Mouse (Mus musculus) embryo, embryonic 11 days (tissue): ENCODE measurements around the gene Gtf3c5.

Experiments used
- DNase-seq: peaks from one replicate; pipeline ENCODE4 v3.0.0-alpha.2; 2015

Gene Gtf3c5

DNA sequence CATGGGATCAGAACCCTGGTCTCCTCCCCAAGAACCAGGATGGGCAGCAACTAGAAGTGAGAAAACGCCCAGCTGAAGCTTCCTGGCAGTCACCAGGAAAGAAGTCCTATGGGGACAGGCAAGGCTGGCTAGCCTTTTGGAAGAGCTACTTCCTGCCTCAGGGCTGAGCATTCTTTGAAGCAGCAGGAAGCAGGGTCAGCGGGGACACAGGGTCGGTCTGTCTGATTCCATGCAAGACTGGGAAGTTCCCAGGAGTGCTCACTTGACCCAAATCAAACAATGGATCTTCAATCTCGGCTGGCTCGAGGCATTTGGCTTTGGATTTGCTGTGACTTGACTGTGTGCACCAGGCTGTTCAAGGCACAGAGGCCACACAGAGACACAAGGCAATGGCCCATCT, 17.0 kb downstream of the Gtf3c5 start:
- DNase-seq = peak; percentile 12

DNA sequence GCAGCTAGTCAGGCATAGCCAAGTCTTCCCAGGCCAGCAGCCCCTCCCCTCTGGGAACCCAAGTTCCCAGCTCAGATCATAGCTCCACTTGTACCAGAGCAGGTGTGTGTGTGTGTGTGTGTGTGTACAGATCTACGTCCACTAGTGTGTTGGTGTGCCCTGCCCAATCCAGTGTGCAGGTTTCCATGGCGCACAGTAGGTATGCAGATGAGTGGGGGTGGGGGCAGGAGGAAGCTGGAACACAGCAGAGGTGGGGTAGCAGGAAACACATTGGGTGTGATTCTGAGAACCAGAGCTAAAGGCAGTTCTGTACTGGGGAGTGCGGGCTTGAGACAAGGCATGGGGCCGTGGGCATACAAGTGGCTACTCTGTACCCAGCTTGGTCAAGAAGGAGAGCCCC, 19.2 kb downstream of the Gtf3c5 start:
- no peak for DNase-seq

DNA sequence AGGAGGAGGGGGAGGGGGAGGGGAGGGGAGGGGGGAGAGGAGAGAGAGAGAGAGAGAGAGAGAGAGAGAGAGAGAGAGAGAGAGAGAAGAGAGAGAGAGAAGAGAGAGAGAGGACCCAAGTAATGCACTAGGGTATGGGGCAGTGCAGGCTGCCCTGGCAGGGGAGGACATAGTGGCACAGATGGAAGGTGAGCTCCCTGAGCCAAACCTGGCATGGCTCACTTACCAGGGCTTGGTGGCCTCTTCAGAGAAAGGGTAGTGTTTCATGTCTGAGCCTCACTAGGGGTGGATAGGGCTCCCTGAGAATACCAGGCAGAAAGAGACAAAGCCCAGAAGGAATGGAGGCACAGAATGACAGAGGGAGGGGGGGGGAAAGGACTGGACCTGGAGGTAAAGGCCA, 19.7 kb downstream of the Gtf3c5 start:
- DNase-seq = no peak

DNA sequence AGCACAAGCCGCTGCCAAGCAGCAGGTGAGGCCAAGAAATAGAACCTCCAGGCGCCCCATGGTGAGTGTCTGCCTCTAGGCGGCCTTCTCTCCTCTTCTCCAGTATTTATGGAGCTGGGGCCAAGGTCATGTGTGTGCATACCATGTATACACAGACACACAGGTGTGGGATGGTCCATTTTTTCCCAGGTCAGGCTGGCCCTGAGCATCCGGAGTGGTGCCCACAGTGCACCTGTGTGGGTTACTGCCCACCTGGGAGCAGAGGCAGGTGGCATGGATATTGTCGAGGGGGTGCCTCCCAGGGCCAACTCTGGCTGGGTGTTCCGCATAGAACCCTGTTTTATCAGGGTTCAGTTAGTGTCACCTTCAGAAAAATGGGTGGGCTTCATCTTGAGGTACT, 20.2 kb downstream of the Gtf3c5 start, which contains the start of gene Cel:
Gene Cel, minus strand, starts transcription at position 101 of the 400 bp plus-strand sequence.
- no peak for DNase-seq

DNA sequence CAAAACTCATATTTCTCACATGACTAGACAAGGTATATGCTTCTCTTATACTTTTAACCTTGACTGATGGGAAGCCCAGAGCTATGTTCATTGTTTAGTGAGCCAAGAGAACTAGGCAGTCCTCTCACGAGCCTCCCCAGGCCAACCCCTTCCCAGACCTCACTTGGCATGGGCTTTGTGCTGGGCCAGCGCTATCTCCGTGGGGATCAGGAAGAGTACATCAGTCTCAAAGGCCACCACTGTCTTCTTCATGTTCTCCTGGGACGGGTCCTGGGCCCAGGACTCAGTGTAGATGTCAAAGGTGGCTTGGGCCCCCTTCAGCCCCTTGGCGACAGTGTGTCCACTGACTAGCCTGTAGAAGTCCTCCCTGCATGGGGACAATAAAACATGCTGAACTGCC, 26.1 kb downstream of the Gtf3c5 start:
- no peak for DNase-seq

DNA sequence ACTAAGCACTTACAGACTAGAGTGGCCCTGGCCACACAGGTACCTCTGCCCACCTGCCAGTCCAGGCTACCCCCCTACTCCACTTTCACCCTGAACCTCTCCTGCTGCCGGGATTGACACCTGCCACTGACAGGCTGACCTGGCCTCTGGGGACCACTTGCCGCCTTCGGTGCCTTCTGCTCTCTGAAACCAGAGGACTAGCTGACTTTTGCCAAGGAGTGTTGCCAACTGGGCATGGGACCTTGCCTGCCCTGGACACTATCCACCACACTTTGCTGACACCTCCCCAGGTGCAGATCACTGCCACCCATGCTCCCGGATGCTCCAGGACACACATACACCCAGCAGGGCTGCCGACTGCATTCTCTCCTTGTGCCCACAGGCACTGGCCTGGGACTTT, 31.2 kb downstream of the Gtf3c5 start:
- DNase-seq = no peak

DNA sequence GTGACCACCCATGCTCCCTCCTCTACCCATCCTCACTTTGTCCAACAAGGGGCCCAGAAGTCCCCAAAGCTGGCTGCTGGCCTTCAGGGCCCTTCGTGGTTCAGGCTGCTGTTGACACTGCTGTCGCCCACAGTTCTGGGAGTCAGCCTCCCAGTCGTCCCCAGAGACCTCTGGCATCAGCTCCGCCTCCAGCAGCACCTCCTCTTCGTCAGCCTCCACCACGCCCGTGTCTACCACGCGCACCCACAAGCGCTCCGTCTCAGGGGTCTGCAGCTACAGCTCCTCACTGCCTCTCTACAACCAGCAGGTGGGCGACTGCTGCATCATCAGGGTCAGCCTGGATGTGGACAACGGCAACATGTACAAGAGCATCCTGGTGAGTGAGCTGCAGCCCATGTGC, 34.4 kb downstream of the Gtf3c5 start:
- no peak for DNase-seq

DNA sequence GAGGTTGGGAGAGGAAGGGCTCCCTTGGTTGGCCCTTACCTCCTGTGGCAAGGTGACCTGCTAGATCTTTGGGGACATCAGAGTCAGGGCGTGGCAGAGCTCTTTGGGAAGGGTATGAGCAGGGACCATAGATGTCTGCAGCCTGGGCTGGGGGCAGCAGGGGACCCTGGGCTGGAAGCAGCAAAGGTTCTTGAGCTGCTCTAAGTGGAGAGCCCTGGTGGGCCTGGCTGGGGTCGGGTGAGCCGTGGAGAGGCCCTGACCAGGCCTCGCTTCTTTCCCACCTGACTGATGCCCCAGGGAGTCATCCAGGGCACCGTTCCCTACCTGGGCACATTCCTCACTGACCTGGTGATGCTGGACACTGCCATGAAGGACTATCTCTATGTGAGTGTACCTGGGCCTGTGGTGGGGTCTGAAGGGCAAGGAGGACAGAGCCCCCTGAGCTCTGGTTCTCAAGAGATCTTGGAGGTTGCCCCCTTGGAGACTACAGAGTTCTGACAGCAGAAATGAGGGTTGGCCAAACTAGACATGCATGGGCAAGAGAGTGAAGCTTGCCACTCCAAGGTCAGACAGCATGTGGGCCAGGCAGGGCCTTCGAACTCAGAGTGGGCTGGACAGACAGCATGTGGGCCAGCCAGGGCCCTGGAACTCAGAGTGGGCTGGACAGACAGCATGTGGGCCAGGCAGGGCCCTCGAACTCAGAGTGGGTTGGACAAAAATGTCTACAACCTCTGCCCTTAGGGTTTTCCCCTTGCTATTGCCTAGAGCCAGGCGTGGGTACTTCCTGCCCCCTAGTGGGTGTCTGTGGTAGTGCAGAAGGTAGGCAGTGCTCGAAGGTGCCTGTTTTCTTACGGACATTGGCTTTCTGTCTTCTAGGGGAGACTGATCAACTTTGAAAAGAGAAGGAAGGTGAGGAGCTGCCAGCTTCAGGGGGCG, 36.0 kb downstream of the Gtf3c5 start:
- peak; percentile 79 for DNase-seq

DNA sequence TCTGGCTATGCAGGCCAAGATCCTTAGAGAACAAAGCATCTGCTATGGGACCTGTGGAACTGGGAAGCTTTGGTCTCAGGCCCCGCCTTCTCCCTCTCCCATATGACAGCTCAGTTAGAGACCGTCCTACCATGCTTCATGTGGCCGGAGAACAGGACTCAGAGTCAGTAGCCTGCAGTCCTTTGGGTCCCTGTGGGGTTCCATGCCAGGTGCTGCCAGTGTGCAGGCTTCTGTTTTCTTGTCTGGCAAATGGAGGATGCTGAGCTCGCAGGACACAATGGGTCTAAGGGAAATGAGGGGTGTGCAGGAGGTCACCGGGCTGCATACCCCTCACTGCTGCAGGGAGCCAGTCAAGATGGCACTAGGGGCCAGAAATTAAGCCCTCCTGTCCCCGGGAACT, 37.0 kb downstream of the Gtf3c5 start:
- no peak for DNase-seq

DNA sequence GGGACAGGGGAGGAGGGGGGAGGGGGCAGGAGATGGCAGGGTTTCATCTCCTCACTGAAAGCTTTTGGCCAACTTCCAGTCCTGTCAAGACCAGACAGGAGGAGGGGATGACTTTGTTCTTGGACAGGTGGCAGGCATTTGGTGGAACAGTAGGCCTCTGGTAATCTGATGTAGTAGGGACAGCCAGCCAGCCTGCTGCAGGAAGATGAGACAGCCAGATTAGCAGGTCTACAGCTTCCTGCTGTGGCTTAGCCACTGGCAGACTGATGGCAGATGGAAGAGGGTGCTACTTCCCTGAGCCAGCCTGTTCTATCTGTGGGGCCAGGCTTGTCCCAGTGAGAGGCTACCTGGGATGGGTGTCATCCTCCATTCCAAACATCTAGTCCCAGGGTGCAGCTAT, 37.6 kb downstream of the Gtf3c5 start:
- no peak for DNase-seq

DNA sequence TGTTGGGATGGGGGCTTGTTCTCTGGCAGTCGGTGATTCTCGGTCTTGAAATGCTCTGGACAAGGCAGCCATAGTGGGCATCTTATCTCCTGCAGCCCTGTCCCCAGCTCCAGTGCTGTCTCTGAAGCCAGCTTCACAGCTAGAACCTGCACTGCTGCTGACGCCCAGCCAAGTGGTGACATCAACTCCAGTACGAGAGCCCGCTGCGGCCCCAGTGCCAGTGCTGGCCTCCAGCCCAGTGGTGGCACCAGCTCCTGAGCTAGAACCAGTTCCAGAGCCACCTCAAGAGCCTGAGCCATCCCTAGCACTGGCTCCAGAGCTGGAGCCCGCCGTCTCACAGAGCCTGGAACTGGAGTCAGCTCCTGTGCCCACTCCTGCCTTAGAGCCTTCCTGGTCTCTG, 39.7 kb downstream of the Gtf3c5 start:
- no peak for DNase-seq

DNA sequence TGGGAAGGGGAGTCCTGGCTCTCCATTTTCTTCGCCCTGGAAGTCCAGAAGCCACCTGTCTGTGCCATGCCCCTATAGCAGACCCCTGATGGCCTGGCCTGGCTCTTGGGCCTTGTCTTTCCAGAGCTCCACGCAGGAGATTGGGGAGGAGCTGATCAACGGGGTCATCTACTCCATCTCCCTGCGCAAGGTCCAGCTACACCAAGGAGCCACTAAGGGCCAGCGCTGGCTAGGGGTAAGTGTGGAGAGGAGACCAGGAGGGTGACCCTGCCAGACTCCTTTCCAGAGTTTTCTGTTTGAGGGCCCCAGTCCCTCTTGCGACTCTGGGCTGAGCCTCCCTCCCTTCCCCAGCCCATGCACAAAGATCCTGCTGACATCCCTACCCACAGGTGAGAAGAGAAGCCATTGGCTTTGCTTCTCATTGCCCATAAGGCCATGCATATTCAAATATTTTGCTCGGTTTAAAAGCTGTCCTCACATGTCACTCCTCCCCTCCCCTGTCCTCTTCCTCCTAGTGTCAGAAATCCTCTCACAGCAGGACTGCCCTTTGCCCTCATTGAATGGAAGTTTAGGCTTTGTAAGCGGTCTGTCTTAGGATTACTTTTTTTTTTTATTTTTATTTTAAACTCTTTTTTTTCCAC, 42.8 kb downstream of the Gtf3c5 start:
- no peak for DNase-seq

DNA sequence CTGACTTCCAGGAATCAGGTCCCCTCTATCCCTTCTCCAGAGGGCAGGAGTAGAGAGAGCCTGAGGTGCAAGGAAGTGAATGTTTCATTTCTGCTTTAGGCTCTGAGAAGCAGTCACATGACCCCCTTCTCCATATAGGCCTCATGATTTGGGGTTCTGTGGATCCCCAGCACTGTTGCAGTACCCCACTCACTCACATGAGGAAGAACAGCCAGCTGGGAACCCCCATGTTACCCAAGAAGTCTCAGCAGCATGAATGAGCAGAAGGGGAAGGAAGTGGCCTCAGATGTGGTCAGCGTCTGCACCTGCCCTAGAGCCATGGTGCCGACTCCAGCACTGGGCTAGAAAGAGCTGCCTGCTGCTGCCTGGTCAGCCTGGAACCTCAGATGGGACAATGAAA, 43.6 kb downstream of the Gtf3c5 start:
- no peak for DNase-seq

DNA sequence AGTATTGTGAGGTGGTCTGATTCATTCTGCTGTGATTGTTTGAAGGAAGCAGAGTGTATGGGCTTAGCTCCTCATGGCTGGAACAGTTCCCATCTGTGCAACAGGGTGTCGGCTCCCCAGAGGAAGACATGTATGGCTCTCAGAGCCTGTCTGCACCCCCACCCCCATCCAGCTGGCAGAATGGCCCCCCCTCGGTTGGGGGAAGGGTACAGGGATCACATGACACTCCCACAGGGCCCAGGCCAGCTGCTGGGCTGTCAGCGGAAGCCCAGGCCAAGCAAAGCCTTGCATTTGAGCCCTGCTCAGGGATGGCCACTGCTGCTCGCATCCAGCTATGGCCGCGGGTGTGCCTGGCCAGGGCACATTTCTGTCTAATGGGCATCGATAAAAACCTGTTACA, 44.3 kb downstream of the Gtf3c5 start:
- DNase-seq = peak; percentile 75

DNA sequence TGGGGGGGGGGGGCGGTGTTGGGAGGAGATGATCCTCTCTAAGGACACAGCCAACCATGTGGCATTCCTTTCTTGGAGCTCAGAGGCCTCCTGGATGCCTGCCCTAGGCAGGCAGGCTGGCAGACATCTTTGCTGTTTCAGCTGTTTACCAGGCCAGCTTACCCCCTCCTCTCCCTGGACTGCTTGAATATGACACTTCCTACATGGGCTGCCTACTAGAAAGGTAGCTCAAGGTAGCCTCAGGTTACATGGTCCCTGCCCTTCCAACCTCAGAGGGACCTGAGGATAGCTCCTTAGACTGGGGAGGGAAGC, 44.8 kb downstream of the Gtf3c5 start:
- DNase-seq = peak; percentile 24

DNA sequence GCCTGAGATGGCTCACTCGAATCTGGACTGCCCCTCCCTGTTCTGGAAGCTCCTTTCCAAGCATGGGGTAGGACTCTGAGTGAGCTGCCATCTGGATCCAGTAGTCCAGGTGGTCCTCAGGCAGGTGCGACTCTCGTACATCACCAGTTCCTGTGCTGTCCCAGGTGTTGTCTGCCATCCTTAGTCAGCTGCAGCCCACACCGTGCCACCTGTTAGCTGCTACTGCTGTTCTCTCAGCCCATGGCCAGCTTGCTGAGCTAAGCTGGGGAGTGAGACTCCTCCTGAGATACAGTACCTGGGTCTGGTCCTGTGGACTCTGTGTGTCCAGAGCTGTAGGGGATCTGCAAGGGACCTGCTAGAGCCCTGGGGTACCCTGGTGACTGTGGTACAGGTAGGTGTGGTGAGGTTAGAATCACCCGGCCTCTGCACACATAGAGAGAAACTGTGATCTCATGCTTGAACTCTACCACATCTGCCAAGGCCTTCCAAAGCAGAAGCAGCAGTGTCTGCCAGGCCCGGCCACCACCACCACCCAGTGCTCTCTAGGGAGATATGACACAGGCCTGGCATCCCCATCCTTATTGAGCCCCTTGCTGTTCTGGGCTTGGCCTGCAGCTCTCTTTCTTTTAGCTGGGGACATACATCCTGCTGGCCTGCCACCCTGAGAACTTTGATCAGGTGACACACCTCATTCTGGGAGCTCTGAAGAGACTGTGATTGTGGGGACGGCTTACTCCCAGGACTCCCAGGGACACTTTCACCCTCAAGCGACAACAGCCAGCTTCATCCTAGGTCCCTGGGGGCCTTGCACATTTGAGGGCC, 45.3 kb downstream of the Gtf3c5 start:
- DNase-seq = no peak

DNA sequence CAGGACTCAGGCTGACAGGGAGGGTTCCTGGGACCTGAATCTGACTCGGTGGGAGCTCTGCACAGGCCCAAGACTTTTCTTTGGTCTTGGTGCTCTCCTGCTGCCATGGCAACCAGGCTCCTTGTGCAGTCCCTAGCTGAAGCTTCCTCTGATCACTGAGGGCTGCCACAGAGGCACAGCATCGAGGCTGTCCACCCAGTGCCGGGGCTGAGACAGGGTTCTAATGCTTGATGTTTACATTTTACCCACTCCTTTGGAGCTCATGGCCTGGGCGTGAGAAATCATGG, 46.0 kb downstream of the Gtf3c5 start:
- DNase-seq = peak; percentile 38

DNA sequence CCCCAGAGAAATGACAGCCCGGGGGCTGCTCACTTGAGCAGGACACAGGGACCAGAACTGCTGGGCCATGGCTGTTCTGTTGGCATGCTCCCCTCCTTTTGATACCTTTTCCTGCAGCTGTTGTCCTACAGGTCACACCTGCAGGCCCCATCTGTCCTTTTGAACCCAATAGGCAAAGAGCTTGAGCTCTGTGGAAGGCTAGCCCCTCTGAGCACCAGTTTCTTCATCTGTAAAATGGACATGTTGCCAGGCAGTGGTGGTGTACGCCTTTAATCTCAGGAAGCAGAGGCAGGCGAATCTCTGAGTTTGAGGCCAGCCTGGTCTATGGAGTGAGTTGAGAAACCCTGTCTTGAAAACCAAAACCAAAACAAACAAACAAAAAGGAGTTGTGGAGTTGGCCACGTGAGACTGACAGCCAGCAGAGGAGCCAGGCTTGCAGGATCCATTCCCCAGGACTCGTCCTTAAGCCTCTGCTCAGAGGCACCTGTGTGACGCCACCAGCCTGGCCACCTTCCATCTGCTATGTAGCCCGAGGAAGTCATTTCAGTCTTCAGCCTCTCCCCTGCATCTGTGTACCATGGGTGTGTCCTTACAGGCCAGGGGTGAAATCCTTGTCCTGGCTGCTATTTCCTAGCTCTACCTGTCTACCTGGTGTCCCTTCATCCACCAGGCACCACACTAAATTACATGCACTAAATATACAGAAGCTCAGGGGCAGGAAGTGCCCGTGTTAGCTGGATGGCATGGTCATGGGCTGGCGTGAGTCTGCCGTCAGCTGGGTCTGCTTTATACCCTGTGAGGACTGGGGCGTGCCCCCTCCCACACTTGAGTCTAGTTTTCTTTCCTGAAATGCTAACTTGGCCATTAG, 46.6 kb downstream of the Gtf3c5 start:
- no peak for DNase-seq

DNA sequence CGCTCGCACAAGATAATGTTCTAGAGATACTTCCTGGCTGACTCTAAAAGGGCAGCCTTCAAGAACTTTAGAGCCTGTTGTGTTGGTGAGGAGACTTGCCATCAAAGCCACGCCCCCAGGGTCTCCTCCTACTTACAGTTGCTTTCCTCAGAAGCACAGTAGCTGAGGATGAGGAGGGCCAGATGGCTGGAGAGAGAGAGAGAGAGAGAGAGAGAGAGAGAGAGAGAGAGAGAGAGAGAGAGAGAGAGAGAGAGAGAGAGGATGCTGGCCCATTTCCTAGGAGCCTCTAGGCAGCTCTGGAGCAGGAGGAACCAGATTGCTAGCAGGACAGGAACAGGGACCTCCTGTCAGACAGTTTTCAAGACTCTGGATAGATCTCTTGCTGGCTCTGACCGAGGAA, 47.4 kb downstream of the Gtf3c5 start:
- DNase-seq = peak; percentile 33

DNA sequence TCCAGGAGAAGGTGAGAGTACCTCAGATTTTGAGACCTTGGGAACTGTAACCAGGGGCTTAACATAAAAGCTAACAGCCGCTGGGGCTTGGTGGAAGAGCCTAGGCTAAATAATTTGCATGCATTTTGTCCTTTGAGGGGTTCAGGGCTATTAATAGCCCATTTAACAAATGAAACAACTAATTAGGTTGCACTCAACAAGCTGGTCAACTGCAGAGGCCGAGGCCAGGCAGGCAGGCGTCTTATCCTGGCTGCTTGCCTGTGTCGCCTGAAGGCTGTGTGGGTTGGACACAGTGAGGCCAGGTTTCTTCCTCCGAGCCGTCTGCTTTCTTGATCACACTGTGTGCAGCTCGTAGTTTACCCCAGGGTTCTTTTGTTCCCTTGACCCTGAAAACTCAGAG, 47.9 kb downstream of the Gtf3c5 start:
- DNase-seq = no peak

DNA sequence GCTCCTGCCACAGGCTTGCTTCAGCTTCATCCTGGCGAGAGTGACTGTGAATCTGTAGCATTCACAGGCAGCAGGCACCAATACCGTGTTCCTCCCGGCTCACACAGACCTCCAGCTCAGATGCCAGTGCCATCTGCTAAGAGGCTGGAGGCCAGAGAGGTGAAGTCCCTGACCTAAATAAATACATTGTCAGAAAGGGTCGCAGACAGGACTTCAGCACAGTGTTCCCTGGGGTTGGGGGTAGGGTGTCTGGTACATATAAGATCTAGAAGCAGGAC, 48.3 kb downstream of the Gtf3c5 start:
- peak; percentile 54 for DNase-seq

DNA sequence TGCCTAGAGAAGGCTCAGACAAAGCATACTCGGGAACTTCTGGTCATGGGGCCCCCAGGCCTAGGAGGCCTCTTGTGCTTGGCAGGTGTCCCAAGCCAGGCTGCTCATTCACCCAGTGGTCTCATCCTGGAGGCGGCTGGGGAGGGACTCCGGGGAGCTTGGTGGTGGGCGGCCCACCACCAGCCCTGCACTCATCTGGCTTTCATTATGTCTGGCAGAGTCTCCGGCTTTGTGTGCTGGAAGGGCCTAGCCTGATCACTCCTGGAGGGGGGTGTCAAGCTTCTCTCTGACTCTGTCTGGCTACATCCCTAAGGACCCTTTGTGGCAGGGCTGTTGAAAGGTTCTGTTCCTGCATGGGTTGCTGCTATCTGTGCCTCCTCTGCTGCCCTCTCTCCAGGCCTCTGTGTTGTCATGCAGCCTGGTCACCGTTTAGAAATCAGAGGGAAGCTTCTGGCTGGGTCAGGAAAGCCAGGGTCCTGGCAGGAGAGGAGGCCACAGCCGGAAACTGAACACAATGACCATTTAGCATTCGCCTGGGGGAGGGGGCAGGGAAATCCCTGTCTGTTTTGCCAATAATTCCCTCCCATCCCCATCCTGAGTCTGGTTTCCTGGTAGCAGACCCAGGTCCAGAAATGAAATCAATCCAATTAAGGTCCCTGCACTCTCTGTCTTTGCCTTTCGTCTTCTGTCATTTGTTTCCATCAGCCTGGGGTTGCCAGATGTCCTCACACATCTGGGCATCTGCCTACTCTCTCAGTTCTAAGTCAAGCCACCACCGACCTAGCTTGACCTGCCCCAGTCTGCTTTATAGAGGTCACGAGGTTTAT, 48.9 kb downstream of the Gtf3c5 start:
- DNase-seq = peak; percentile 72
